Mouse (Mus musculus) kidney, postnatal 10 days (tissue): ENCODE measurements around the gene Gkap1.
A peak's percentile ranks its signal among the peaks of the same experiment; 100 is the strongest.

Source experiments
- DNase-seq: peaks from one replicate; pipeline ENCODE4 v3.0.0; 2021; ENCODE audit warnings: mixed read lengths

Gkap1 gene

GRCm38 (mm10) chr13:58261674-58262073 is 13.8 kb downstream of the Gkap1 start:
- no peak for DNase-seq

DNA sequence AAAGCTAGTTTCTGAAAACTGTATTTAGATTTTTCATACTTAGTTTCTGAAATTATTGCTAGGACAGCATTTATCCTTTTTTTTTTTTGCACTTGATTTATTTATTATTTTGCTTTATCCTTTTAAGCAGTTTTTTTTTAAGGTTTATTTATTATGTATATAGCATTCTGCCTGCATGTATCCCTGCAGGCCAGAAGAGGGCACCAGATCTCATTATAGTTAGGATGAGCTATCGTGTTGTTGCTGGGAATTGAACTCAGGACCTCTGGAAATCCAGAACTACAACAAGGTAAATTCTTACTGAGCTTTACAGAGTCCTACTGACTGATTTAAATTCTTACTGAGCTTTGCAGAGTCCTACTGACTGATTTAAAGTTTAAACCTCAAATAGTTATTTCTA is 22.2 kb downstream of the Gkap1 start:
- DNase-seq, result no peak

DNA sequence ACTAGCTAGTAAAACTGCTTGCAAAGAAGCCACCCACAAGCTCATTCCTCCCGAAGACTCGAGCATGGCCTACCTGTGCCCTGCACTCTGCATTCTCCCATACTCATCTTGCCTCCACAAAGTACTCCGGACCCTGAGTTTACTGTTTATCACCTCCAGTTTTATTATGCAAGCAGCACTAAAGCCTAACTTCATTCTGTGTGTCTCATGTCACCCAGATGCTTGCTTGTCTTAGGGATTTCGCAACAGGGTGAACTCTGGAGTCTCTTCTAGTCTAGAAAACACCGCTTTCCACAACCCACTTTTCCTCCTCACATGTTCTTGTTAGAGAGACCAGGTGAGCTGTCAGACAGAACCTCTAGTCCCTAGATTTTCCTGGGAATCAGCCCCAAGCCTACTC is 26.5 kb downstream of the Gkap1 start:
- DNase-seq, result no peak

DNA sequence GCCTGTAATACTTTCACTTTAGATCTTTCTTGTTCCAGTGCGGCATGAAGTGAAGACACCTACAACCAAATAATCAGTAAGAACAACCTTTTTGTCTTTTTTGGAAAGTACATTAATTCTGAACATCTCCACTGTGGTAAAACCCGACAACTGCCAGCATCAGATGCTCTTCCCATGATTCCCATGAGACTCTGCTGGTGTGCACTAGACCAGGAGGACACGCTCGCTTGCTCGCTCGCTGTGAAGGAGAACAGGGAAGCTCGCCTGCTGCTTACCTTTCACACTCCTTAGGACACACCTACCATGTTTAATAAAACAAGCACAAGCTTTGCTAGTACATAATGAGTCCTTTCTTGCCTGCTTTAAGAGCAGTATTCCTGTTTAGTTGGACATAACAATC is 39.0 kb downstream of the Gkap1 start:
- DNase-seq, result no peak

GRCm38 (mm10) chr13:58232611-58233010 is 42.9 kb downstream of the Gkap1 start:
- DNase-seq, result peak; percentile 67

DNA sequence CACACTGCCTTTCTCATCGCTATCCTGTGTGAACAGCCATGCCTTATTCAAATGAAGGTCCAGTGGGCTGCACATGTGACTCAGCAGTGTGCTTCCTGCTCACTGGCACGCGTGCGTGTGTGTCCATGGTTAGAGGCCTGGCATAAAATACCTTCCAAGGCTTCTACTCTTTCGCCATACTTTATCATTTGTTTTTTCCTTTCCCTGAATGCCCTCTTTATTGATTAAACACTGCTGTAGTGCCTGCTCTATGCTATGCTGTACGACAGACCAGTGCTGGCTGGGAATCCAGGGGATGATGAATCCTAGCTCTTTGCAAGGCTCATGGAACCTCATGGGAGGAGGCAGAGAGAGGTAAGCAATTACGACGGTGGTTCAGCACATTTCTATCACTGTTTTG is 43.4 kb downstream of the Gkap1 start:
- no peak for DNase-seq

- DNase-seq, result no peak
Measured at GRCm38 (mm10) chr13:58228624-58229023, 46.9 kb downstream of the Gkap1 start.

GRCm38 (mm10) chr13:58225694-58226093 is 49.8 kb downstream of the Gkap1 start:
- no peak for DNase-seq

DNA sequence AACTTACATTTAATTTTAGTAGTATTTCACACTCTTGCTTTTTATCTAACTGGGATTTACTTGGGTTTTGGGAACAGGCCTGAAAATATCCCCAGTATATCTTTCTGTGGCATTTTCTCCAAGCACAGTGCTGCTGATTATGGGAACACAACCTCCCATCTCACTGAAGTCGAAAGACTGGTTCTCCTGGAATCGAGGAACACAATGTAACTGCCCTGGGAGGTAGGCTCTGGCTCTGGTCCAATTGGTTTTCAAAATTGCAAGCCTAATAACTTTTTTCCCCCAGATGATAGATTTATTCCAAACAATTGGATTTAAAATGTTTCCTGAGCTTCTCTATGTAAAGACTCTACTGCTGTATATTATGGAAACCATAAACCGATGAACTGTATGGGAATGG is 55.3 kb downstream of the Gkap1 start:
- DNase-seq, result peak; percentile 25

- DNase-seq, result no peak
Measured at GRCm38 (mm10) chr13:58217536-58217935, 58.0 kb downstream of the Gkap1 start.

DNA sequence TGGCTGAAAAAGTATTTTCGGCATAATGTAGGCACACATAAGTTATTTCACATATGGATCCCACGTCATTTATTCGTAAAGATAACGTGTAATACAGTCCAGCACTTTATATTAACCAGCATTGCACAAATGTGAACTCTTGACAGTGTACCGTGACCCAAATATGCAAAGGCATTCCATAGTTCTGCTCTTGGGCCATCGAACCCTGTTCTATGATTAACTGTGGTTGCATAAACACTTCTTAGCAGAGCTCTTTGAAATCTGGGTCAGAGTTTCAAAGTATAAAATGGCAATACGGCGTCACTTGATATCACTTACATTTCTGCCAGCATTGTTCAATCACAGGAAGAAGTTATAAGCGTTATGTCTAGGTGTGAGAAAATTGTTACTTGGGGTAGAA is 59.1 kb downstream of the Gkap1 start:
- DNase-seq, result no peak

DNA sequence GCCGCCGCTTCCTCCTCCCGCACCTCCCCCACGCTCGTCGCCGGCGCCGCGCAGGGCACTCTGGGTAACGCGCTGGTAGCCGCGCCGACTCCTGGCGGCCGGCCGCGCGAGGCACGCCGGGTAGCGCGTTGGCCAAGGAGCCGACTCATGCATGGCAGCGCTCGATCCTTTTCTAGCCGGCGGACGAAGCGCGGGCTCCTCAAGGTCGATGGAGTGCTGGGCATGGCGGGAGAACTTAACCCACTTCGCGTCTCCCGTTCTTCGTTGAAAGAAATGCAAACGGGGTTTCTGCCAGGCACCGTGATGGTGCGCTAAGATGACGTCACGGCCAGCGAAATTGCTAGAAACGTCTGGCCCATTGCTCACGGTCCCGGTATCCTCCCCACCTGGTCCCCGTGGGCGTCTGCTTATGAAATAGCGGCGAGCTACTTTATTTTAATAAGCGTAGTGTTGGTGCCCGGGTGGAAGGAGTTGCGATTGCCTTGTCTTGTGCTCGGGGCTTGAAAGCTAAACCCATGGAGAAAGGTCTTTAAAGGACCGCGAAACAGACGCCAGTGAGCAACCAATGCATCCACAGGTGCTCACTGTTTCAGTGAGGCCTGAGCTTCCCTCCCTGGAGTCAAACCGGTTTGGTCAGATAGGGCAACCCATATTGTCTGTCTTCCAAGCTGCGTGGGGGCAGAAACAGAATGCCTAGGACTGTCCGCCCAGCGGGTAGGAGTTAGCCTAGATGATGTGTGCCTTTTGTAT is 59.7 kb downstream of the Gkap1 start, which contains the start of gene Ubqln1:
Ubqln1 (minus strand) TSS at position 62 of the 750 bp plus-strand sequence.
- DNase-seq, result peak; percentile 93

DNA sequence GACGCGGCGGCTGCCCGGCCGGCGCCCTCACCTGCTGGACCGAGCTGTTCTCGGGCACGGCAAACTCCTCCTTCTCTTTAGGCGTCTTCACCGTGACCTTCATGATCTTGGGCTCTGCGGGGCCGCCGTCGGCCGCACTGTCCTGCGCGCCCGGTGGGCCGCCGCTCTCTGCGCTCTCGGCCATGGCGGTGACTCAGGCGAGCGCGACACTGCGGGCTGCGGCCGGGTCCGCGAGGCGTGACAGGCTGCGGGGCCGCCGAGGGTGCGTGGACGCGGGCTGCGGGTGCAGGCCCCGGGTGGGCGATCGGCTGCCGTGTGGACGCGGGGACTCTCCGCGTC is 60.3 kb downstream of the Gkap1 start:
- no peak for DNase-seq

- DNase-seq, result peak; percentile 42
Measured at GRCm38 (mm10) chr13:58214346-58215252, 60.9 kb downstream of the Gkap1 start.

DNA sequence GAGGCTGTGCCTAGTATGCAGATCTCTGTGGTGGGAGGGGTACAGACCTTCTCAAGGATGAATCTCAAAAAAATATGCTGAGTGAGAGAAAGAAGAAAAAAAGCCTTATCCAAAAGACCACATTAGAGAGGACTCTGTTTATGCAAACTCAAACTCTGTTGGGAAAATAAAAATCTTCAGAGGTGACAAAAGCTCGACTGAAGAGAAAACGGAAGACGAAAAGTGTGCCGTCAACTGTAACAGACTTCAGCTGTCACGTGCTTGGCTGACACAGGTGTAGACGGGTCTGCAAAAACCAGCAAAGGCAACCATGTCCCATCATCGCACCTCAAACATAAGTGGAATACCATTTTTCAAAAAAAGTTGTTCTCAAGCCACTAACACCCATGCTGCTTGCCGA is 61.7 kb downstream of the Gkap1 start:
- no peak for DNase-seq

DNA sequence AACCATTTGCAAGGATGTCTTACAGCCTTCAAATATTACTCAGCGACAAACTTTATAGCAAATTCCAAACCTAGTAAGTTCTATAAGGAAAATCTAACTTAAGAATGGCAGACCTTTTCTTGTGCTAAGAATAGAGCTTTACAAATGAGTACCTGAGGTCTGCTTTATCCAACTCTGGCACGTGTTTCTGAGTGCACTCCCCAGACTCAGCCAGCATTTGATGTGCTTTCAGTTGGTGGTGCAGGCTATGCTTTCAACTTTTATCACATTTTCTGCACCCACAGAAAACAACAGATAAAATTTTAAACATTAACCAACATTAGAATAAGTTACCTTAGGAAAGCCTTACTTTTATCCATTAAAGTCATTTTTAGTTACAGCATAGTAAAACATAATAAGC is 63.0 kb downstream of the Gkap1 start:
- DNase-seq, result no peak

- no peak for DNase-seq
Measured at GRCm38 (mm10) chr13:58210441-58210840, 65.1 kb downstream of the Gkap1 start.

DNA sequence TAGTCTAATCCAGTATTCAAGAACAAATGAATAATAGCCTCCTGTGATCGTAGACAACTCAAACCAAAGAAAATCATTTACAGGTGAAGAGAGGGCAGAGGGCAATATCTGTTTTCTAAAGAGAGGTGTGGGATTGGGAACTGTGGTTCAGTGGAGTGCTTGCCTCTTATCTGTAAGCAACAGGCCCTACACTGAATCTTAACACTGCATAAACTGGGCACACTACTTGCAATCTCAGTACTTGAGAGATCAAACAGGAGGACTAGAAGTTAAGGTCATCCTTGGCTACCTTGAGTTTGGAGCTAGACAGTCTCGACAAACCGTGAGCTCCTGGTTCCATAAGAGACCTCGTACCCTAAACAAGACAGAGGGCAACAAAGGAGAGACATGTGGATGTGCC is 69.4 kb downstream of the Gkap1 start:
- DNase-seq, result no peak

GRCm38 (mm10) chr13:58204986-58205385 is 70.5 kb downstream of the Gkap1 start:
- DNase-seq, result no peak

DNA sequence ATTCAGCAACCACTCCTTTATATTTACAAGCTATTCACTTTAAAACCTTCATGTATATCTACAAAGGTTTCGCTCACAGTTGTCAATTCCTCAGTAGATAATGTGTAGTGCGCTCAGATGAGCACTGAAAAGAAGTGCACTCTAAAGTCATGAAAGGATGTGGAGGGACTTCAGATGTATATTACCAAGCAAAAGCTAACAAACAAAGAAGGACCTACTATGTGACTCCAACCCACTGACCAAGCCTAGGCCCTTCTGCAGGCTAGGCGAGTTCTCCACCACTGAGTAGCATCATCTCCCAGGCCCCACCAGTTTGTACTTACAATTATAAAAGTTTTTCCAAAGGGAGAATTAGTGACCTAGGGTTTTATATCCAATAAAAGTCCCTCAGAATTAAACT is 71.3 kb downstream of the Gkap1 start:
- DNase-seq, result no peak

- no peak for DNase-seq
Measured at GRCm38 (mm10) chr13:58202903-58203302, 72.6 kb downstream of the Gkap1 start.

DNA sequence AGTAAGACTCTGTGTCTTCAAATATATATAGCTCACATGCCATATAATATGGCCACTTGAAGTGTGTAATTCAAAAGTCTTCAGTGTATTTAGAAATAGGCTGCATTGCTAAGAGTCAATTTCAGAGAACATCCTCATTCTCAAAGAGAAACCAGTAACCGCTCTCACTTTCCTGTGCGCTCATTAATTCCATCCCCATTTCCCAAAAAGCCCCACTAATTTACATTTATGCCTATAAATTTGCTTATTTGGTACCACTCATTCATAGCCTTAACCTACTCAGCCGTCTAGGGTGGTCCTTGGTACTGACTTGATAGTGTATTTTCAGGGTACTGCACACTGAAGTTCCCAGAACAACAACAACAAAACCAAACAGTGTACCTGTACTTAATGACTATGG is 73.6 kb downstream of the Gkap1 start:
- DNase-seq, result no peak

GRCm38 (mm10) chr13:58201343-58201742 is 74.2 kb downstream of the Gkap1 start:
- DNase-seq, result no peak

- no peak for DNase-seq
Measured at GRCm38 (mm10) chr13:58197981-58198640, 77.4 kb downstream of the Gkap1 start.
